Mouse (Mus musculus) spleen, postnatal 36 days (tissue): ENCODE data around the gene Cdc40.
"Not testable (repeated sequence)": the region's sequence is repeated elsewhere in the genome, so short reads cannot be mapped to it uniquely, and the experiment has no call there.

Experiments
- DNase-seq, 2 experiments: peaks; one replicate each; pipeline ENCODE4 v3.0.0; 2022; ENCODE audit warnings: low spot score in 2 of 2, mixed read lengths in 1 of 2

The Cdc40 gene

DNA sequence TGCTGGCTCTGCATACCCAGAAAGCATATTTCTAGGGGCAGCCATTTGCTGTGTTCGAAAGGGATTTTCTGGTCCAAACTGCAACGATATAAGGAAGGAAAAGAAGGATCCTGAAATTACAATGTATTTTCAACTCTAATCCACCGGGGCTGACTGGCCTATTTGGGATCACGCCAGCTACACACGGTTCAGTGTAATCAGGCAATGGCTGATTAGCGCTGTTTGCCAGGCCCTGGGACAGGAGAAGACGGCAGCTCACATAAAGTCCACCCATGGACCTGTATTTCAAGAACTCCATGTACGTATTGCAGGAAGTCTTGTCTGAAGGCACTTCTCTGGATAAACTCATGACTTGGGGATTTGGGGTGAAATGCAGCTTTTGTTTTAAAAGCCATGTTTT lies 25.5 kb downstream of the Cdc40 start:
- no peak for DNase-seq

- DNase-seq, result no peak
These were observed 26.4 kb downstream of the Cdc40 start for GRCm38 (mm10) chr10:40856703-40857102.

- DNase-seq, result no peak
These were observed 27.5 kb downstream of the Cdc40 start for GRCm38 (mm10) chr10:40855616-40856015.

- DNase-seq, result no peak
These were observed 32.0 kb downstream of the Cdc40 start for GRCm38 (mm10) chr10:40851138-40851537.

GRCm38 (mm10) chr10:40850644-40851043 lies 32.5 kb downstream of the Cdc40 start:
- no peak for DNase-seq

- DNase-seq, result no peak
These were observed 35.8 kb downstream of the Cdc40 start for GRCm38 (mm10) chr10:40847176-40847874.

- no peak for DNase-seq
These were observed 37.5 kb downstream of the Cdc40 start for GRCm38 (mm10) chr10:40845626-40846025.

- no peak for DNase-seq
These were observed 38.6 kb downstream of the Cdc40 start for GRCm38 (mm10) chr10:40844546-40844945.

DNA sequence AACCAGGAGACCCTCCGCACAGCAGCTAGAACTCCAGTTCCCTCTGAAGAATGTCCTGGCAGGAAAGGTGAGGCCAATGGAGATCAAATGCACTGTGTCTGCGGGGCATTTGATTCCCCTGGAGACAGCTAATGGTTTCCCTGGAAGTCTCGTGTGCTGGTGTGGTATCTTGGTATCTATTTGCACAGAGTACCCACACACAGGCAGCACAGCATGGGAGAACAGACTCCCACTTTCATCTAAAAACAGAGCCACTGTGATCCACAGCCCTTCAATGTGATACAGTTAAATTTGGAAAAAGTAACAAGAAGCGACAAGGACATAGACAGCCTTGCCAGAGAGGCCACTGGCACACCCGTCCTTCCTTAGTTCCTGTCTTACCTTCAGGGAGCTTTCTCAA lies 39.3 kb downstream of the Cdc40 start:
- DNase-seq, result no peak

DNA sequence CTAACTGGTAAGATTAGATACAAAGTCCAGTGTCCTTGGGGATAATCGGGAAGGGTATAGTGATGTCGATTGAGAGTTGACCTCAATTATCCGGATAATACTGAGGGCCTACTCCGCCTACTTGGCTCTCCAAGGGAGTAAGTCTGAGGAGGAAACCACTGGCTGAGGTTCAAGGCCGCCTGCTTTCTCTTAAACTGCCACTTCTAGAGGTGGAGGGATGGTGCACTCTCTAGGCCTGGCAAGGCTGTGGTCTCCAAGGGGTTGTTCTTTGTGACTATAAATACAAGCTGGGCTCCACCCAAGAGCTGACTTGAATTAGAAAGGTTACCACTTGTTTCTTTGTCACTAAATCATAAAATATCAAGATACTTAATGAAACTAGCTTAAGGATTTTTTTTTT lies 43.0 kb downstream of the Cdc40 start:
- no peak for DNase-seq

- DNase-seq, result no peak
These were observed 51.8 kb downstream of the Cdc40 start for GRCm38 (mm10) chr10:40831267-40831666.

DNA sequence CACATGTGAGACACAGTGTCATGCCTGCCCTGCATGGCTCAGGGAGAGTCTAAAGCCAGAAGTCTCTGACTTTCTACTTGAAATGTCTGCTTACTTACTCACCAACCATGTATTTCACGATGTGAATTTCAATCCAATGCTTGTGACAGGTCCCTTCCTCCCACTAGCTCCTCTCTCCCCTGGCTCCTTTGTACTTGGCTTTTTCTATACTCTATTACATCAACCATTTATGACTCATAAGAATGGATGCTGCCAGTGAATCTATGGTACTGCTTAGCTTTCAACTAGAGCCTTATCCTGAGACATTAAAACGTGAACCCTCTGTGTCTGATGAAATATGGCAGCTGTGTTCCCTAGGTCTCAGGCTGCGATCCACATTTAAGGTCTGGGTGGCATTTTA lies 52.8 kb downstream of the Cdc40 start:
- DNase-seq, result no peak

GRCm38 (mm10) chr10:40827706-40828105 lies 55.4 kb downstream of the Cdc40 start:
- no peak for DNase-seq

DNA sequence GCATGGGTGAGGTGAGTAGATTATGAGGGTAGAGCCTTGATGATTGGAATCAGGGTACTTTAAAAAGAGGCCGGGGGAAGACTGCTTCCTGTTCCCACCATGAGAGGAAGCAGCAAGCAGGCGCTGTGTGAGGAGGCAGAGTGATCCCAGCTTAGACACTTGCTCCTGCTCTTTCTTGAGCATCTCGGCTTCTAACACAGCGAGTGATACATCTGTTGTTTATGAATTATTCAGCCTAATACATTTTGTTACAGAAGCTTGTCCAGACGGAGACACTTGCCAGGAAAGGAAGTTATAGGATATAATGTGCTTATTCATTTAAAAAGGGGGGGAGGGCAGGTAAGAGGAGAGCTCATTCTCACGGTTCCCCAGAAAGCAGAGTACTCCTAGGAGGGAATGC lies 57.2 kb downstream of the Cdc40 start:
- no peak for DNase-seq

- DNase-seq, result no peak
These were observed 66.6 kb downstream of the Cdc40 start for GRCm38 (mm10) chr10:40816471-40816870.

DNA sequence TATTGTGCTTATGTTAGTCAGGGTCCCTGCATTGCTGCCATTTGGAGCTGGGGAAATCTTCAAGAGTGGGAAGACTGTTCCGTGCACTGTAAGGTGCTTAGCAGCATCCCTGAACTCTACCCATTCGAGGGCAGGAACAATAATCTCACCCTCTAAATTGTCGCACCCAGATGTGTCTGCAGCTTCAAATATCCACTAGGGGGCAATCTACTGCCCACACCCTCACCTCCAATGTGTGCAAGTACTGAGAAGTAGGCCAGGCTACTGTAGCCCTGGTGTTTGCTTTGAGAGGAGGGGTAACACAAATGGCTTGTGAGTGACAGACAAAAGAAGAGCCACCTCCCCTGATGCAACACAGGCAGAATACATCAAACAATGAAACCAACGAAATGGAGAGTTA lies 69.5 kb downstream of the Cdc40 start:
- DNase-seq, result no peak

GRCm38 (mm10) chr10:40809411-40809910 lies 73.7 kb downstream of the Cdc40 start:
- not testable (repeated sequence) for DNase-seq

GRCm38 (mm10) chr10:40806221-40806620 lies 76.9 kb downstream of the Cdc40 start:
- no peak for DNase-seq

GRCm38 (mm10) chr10:40805221-40805620 lies 77.9 kb downstream of the Cdc40 start:
- no peak for DNase-seq

DNA sequence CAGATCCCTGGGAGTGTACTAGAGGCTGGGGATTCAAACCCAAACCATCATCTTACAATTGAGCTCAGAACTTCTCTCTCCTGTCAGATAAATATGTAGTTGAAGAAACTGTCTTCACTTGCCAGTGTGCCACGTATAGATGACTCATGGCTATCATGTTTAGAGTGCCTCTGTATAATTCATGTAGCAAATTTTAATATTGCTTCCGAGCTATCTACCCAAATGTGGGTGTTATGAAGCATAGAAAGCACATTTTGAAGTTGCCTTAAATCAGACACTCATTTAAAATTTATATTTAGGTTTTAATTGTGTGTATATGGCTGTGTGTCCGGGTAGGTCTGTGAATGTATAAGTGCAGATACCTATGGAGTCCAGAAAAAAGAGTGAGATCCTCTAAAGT lies 91.0 kb downstream of the Cdc40 start:
- DNase-seq, result no peak

GRCm38 (mm10) chr10:40790406-40790805 lies 92.7 kb downstream of the Cdc40 start:
- DNase-seq, result no peak
